Mouse (Mus musculus): ENCODE results near the gene Ly75.

The Ly75 gene

GRCm38 (mm10) chr2:60382858-60383669 lies at the start of gene Ly75:
Gene Ly75 (minus strand): TSS chr2:60383303.
- peak; percentile 81 for DNase-seq (ENCODE audit: low read depth)

GRCm38 (mm10) chr2:60430315-60431021 lies 47.4 kb upstream of the Ly75 start:
- no peak for DNase-seq (ENCODE audit: low read depth)

GRCm38 (mm10) chr2:60418075-60418474 lies 35.0 kb upstream of the Ly75 start:
- DNase-seq (ENCODE audit: low read depth): peak; percentile 71

GRCm38 (mm10) chr2:60414334-60414733 lies 31.2 kb upstream of the Ly75 start:
- DNase-seq (ENCODE audit: low read depth): no peak

- DNase-seq (ENCODE audit: low read depth): no peak
Measured at GRCm38 (mm10) chr2:60413006-60413650, 30.0 kb upstream of the Ly75 start.

- DNase-seq (ENCODE audit: low read depth): no peak
Measured at GRCm38 (mm10) chr2:60411181-60411580, 28.1 kb upstream of the Ly75 start.

- no peak for DNase-seq (ENCODE audit: low read depth)
Measured at GRCm38 (mm10) chr2:60409989-60410763, 27.1 kb upstream of the Ly75 start.

- no peak for DNase-seq (ENCODE audit: low read depth)
Measured at GRCm38 (mm10) chr2:60409194-60409593, 26.1 kb upstream of the Ly75 start.

- no peak for DNase-seq (ENCODE audit: low read depth)
Measured at GRCm38 (mm10) chr2:60407387-60407786, 24.3 kb upstream of the Ly75 start.

- no peak for DNase-seq (ENCODE audit: low read depth)
Measured at GRCm38 (mm10) chr2:60405431-60405830, 22.3 kb upstream of the Ly75 start.

GRCm38 (mm10) chr2:60404763-60405162 lies 21.7 kb upstream of the Ly75 start:
- DNase-seq (ENCODE audit: low read depth): no peak

- no peak for DNase-seq (ENCODE audit: low read depth)
Measured at GRCm38 (mm10) chr2:60401694-60402093, 18.6 kb upstream of the Ly75 start.

GRCm38 (mm10) chr2:60393786-60394185 lies 10.7 kb upstream of the Ly75 start:
- DNase-seq (ENCODE audit: low read depth): no peak

- DNase-seq (ENCODE audit: low read depth): no peak
Measured at GRCm38 (mm10) chr2:60392286-60392685, 9.2 kb upstream of the Ly75 start.

GRCm38 (mm10) chr2:60387363-60387762 lies 4.3 kb upstream of the Ly75 start:
- DNase-seq (ENCODE audit: low read depth): no peak

GRCm38 (mm10) chr2:60386835-60387234 lies 3.7 kb upstream of the Ly75 start:
- DNase-seq (ENCODE audit: low read depth): no peak

- DNase-seq (ENCODE audit: low read depth): no peak
Measured at GRCm38 (mm10) chr2:60384763-60385085, 1.6 kb upstream of the Ly75 start.

- DNase-seq (ENCODE audit: low read depth): no peak
Measured at GRCm38 (mm10) chr2:60384083-60384762, 1.1 kb upstream of the Ly75 start.

GRCm38 (mm10) chr2:60382346-60382745 lies 757 bp downstream of the Ly75 start:
- DNase-seq (ENCODE audit: low read depth): no peak

- no peak for DNase-seq (ENCODE audit: low read depth)
Measured at GRCm38 (mm10) chr2:60377260-60377659, 5.8 kb downstream of the Ly75 start.

- no peak for DNase-seq (ENCODE audit: low read depth)
Measured at GRCm38 (mm10) chr2:60375608-60376107, 7.4 kb downstream of the Ly75 start.
